Mouse (Mus musculus): ENCODE data around the gene Nupr1.
"Not testable (repeated sequence)": the region's sequence is repeated elsewhere in the genome, so short reads cannot be mapped to it uniquely, and the experiment has no call there.

Gene Nupr1

DNA sequence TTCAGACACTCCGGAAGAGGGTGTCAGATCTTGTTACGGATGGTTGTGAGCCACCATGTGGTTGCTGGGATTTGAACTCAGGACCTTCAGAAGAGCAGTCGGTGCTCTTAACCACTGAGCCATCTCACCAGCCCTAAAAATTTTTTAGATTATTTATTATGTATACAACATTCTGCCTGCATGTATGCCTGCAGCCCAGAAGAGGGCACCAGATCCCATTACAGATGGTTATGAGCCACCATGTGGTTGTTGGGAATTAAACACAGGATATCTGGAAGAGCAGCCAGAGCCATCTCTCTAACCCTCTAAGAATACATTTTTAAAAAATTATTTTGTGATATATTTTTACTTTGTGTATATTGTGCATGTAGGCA is 12.6 kb upstream of the Nupr1 start:
- not testable (repeated sequence) for DNase-seq (ENCODE audit: low spot score)

GRCm38 (mm10) chr7:126642545-126643243 is 12.0 kb upstream of the Nupr1 start:
- no peak for DNase-seq (ENCODE audit: low spot score)

DNA sequence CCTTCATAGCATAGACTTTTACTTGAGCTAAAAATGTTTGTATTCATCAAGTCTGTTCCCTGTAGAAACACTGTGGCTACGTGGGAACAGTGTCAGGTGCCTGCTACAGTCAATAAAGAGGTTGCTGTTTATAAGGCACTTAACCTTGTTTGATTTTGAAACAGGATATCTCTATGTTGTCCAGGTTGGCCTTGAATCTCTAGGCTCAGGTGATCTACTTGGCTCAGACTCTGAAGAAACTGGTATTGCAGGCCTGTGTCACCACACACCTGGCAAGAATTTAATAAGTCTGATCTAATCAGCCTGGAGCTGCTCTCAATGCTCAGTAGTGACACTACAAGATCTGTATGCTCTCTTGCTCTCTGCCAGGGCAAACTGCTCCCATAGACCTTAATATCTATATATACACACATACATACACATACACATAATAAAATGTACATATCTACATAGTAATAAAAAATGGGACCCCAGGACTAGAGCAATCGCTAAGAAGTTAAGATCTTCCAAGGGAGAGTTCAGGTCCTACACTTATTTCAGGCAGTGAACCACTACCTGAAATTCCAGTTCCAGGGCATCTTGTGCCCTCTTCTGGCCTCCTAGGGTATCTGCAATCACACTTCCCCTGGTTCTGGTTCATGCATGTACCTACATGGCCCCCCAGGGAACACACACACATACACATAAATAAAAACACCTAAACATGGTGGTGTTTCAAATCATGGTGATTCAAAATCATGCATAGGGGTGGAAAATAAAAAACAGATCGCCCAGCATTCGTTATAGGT is 6.3 kb upstream of the Nupr1 start:
- peak; percentile 33 for DNase-seq (ENCODE audit: low spot score)

DNA sequence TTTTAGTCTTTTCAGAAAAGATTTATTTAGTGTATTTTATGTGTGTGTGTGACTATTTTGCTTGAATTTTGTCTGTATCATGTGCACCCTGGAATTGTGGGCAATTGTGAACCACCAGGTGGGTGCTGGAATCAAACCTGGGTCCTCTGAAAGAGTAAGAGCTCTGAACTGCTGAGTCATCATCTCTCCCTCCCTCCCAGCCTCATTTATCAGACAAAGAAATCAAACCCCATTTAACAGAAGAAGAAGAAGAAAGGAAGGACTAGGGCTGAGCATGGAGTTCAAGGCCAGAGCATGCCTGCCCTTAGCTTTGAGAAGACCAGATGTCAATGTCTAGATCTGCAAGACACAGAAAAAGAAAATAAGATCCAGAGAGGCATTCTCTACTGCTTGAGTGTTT is 4.7 kb upstream of the Nupr1 start:
- DNase-seq (ENCODE audit: low spot score) = no peak

DNA sequence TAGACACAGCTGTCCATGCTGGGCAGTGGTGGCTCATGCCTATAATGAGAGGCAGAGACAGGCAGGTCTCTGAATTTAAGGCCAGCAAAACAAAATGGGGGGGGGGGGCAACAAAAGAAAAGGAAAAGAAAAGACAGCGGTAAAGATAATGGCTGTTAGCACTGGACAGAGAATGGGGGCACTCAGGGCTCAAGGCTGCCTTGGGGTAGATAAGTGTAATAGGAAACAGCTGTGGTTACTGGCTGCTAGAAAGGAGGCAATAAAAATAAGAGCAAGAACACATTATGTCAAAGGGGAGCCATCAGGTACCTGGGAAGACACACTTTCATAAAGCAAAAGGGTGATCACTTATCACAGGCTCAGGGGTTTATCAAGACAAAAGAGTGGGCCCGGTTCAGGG is 1.8 kb upstream of the Nupr1 start:
- no peak for DNase-seq (ENCODE audit: low spot score)

DNA sequence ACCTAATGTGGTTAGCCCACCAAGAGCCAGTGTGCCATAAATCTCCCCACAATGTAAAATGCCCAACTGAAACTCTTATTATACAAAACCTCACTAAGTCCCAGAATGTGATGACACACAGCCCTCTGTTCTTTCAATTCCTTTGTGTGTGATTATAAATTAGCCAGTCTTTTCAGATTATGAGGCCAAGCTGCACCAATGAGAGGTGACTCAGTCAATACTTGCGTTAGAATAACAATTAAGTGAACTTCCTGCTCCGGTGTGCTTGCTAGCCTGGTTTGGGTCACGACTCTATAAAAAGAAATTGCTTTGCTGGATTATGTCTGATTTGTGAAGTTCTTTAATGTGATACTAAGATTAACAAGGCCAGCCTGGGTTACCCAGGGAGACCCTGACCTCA is 746 bp downstream of the Nupr1 start:
- DNase-seq (ENCODE audit: low spot score) = no peak

DNA sequence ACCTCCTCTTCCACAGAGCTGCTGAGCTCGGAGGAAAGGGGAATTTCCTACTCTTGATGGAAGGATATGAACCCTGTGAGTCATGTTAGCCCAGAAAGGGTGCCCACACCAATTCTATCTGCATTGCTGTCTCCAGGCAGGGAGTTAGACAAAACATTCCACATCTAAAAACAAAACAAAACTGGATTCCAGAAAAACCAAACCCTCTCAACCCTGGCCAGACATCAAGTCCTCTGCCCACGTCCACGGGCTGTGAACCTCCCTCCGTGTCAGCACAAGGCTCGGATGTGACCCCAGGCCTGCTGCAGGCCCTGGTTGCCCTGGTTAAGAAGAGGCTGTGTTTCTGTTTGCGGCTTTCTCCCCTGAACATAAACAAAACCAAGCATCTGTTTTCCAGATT is 2.5 kb downstream of the Nupr1 start:
- DNase-seq (ENCODE audit: low spot score) = no peak

- no peak for DNase-seq (ENCODE audit: low spot score)
Measured at GRCm38 (mm10) chr7:126625807-126626600, 4.7 kb downstream of the Nupr1 start.

- DNase-seq (ENCODE audit: low spot score) = peak; percentile 68
Measured at GRCm38 (mm10) chr7:126625369-126625768, 5.3 kb downstream of the Nupr1 start.

- no peak for DNase-seq (ENCODE audit: low spot score)
Measured at GRCm38 (mm10) chr7:126624774-126625173, 5.9 kb downstream of the Nupr1 start.

DNA sequence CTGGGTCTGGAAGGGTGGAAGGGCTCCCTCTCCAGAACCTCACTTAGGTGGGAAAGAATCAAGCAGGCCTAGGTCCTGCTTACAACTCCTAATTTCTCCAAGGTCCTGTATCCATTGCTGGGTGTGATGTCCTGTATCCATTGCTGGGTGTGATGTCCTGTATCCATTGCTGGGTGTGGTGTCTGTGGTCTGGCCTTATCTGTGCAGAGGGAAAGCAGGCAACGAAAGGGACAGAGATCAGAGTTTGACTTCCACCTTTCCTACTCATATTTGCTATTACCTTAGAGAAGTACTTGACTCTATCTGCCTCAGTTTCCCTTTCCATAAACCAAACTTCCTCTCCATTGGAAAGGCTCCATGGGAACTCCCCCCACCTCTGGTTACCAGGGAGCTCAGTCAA is 7.3 kb downstream of the Nupr1 start:
- DNase-seq (ENCODE audit: low spot score) = no peak

DNA sequence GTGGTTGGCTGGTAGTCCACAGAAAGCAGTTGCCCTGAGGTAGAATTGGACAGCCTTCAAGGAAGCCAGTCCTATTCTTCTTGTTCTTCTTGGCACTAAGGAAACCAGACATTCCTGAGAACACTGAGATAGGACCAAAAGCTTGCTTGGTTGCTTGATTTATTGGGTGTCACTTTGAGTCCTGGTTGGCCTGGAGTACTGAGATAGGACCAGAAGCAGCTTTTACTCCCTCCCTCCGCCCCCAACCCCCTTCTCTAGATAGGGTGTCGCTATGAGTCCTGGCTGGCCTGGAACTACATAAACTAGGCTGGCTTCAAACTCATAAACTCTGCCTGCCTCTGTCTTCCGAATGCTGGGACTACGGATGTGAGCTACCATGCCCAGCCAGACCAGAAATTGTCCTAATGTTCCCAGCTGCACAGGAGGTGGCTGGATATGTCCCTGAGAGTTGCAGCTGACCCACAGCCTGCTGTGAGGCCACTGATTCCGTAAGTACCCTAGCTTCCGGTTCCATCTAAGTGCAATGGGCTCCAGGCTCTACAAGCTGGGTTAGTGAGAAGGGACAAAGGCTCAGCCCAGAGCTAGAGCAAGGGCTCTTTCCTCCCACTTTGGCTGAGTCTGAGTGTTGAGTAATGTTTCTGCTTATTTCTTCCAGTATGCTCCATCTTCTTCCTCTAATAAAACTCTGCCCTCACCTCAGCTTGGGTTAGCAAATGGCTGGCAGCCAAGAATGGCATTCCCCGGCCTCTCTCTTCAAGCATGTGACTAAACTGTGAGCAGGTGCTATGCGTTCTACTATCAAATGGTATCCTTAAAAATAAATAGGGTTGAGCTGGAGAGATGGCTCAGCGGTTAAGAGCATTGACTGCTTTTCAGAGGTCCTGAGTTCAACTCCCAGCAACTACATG is 9.0 kb downstream of the Nupr1 start:
- DNase-seq (ENCODE audit: low spot score) = no peak

DNA sequence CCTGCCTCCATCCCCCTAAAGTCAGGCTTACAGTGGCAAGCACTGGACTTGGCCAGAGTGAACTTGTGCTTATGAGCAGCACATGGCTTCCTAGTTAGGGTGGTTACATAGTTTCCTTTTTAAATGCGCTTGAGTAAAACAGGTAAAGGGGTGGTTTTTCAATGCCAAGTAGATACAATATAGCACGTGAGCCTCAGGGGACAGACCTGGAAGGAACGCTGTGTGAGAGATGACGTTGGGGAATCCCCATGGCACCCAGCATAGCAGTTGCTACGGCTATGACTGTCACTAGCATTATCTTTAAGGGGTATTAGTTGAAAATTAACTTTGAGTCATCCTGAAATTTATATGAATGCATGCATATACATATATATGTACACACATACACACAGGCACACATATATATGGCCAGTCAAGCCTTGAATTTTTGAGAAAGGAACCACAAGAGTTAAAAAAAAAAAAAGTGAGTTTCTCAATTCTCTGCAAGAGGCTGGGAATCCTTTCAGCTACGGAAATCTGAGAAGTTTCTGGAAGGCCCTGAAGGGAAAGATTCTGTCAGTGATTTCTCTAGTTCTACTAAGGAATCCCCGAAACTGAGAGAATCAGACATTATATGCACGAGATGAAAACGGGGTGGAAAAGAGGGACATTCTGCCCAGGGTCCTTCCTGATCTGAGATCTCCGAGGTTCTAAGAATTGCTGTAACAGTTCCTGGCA is 10.9 kb downstream of the Nupr1 start:
- DNase-seq (ENCODE audit: low spot score) = no peak

- no peak for DNase-seq (ENCODE audit: low spot score)
Measured at GRCm38 (mm10) chr7:126616707-126617106, 14.0 kb downstream of the Nupr1 start.

GRCm38 (mm10) chr7:126612736-126613135 is 17.9 kb downstream of the Nupr1 start:
- DNase-seq (ENCODE audit: low spot score) = no peak

DNA sequence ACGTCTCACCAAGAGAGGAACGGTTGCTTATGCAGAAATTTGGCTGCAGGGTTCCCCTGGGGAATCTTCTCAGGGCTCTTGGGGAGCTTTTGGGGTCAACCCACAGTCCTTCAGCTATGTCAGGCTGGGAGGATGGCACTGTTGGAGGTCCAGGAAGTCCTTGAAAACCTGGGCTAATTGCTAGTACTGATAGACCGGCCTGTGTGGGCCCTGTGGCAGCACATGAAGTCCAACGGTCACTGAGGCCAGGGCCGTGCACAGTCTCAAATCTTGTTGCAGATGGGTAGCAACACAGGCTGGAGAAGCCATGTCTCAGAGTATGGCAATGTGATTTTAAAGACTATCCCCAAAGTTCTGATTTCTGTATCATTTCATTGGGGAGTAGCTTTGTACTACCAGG is 22.9 kb downstream of the Nupr1 start:
- DNase-seq (ENCODE audit: low spot score) = no peak

- DNase-seq (ENCODE audit: low spot score) = peak; percentile 50
Measured at GRCm38 (mm10) chr7:126607064-126607463, 23.6 kb downstream of the Nupr1 start.

GRCm38 (mm10) chr7:126606611-126607010 is 24.1 kb downstream of the Nupr1 start:
- no peak for DNase-seq (ENCODE audit: low spot score)

DNA sequence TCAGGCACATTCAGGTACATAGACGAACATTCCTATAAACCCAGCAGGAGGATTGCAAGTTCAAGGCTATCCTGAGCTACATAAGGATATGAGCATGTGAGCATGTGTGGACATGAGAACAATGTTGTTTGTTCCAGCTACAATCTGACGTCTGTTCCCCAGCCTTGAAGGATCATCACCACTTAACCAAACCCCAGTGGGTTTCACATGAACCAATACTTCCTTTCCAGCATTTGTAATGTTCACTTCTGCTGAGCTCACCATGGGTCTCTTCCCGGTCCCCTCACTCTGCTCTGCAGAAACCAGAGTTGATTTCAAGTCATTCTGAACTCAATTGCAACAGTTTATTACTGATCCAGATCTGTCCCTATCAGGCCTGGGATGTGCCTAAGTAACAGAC is 28.0 kb downstream of the Nupr1 start:
- no peak for DNase-seq (ENCODE audit: low spot score)

DNA sequence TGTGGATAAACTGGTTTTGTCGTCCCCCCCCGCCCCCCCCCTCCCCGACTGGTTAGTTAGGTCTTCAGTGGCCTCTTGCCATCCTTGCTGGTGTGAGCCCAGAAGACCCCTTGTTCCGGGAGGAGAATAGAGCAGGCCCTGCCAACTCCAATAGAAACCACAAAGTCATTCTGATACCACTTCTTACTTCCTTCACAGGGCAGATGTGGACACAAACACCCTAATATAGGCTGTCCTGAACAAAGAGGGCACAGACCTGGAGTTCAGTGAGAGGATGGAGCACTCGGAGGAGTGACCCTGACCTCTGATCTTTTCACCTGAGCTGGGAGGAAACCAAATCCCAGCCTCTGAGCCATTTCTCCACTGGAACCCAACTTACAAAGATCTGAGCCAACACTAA is 28.8 kb downstream of the Nupr1 start:
- no peak for DNase-seq (ENCODE audit: low spot score)

GRCm38 (mm10) chr7:126598919-126599318 is 31.7 kb downstream of the Nupr1 start:
- DNase-seq (ENCODE audit: low spot score) = no peak

All from urinary bladder, postnatal 25 days (tissue).